Mouse (Mus musculus): ENCODE data around the gene Hnrnpul2. TPM values are rescaled to one million over a fixed set of nuclear protein-coding genes. Genes with fewer than 3 reads are reported as not detected.

Gene Hnrnpul2
- total RNA-seq (2017) = 67.9 and 104 TPM in 2 replicates

- peak; percentile 88 to 89 for ATAC-seq (replicated peaks in 1 of 2; ENCODE audit: insufficient read depth in 1 of 2, low FRiP score in 2 of 2, low TSS enrichment in 1 of 2, low read depth in 1 of 2, poor library complexity in 2 of 2, severe bottlenecking in 2 of 2)
Observed at GRCm38 (mm10) chr19:8819596-8820423, at the start of gene Hnrnpul2. TSS of gene Hnrnpul2 (plus strand) at chr19:8820010.

- ATAC-seq (replicated peaks in 1 of 2; ENCODE audit: insufficient read depth in 1 of 2, low FRiP score in 2 of 2, low TSS enrichment in 1 of 2, low read depth in 1 of 2, poor library complexity in 2 of 2, severe bottlenecking in 2 of 2) = peak; percentile 55 to 70
Observed at GRCm38 (mm10) chr19:8770567-8771270, 49.1 kb upstream of the Hnrnpul2 start, which contains the start of gene Tmem223. TSS of gene Tmem223 (plus strand) at chr19:8770996.

GRCm38 (mm10) chr19:8772996-8773395 is 46.8 kb upstream of the Hnrnpul2 start:
- no peak for ATAC-seq (replicated peaks in 1 of 2; ENCODE audit: insufficient read depth in 1 of 2, low FRiP score in 2 of 2, low TSS enrichment in 1 of 2, low read depth in 1 of 2, poor library complexity in 2 of 2, severe bottlenecking in 2 of 2)

GRCm38 (mm10) chr19:8773409-8773808 is 46.4 kb upstream of the Hnrnpul2 start:
- no peak for ATAC-seq (replicated peaks in 1 of 2; ENCODE audit: insufficient read depth in 1 of 2, low FRiP score in 2 of 2, low TSS enrichment in 1 of 2, low read depth in 1 of 2, poor library complexity in 2 of 2, severe bottlenecking in 2 of 2)

- ATAC-seq (replicated peaks in 1 of 2; ENCODE audit: insufficient read depth in 1 of 2, low FRiP score in 2 of 2, low TSS enrichment in 1 of 2, low read depth in 1 of 2, poor library complexity in 2 of 2, severe bottlenecking in 2 of 2) = peak; percentile 78 to 94
Observed at GRCm38 (mm10) chr19:8774086-8774835, 45.5 kb upstream of the Hnrnpul2 start, which contains the start of gene Tmem179b. TSS of gene Tmem179b (minus strand) at chr19:8774467.

GRCm38 (mm10) chr19:8774951-8775421 is 44.8 kb upstream of the Hnrnpul2 start:
- ATAC-seq (replicated peaks in 1 of 2; ENCODE audit: insufficient read depth in 1 of 2, low FRiP score in 2 of 2, low TSS enrichment in 1 of 2, low read depth in 1 of 2, poor library complexity in 2 of 2, severe bottlenecking in 2 of 2) = no peak

GRCm38 (mm10) chr19:8786008-8786781 is 33.6 kb upstream of the Hnrnpul2 start, which contains the start of gene Taf6l:
TSS of gene Taf6l (minus strand) at chr19:8786417.
- peak; percentile 98 to 99 for ATAC-seq (replicated peaks in 1 of 2; ENCODE audit: insufficient read depth in 1 of 2, low FRiP score in 2 of 2, low TSS enrichment in 1 of 2, low read depth in 1 of 2, poor library complexity in 2 of 2, severe bottlenecking in 2 of 2)

- no peak for ATAC-seq (replicated peaks in 1 of 2; ENCODE audit: insufficient read depth in 1 of 2, low FRiP score in 2 of 2, low TSS enrichment in 1 of 2, low read depth in 1 of 2, poor library complexity in 2 of 2, severe bottlenecking in 2 of 2)
Observed at GRCm38 (mm10) chr19:8788521-8788920, 31.3 kb upstream of the Hnrnpul2 start.

- no peak for ATAC-seq (replicated peaks in 1 of 2; ENCODE audit: insufficient read depth in 1 of 2, low FRiP score in 2 of 2, low TSS enrichment in 1 of 2, low read depth in 1 of 2, poor library complexity in 2 of 2, severe bottlenecking in 2 of 2)
Observed at GRCm38 (mm10) chr19:8789171-8789570, 30.6 kb upstream of the Hnrnpul2 start.

GRCm38 (mm10) chr19:8790171-8790570 is 29.6 kb upstream of the Hnrnpul2 start:
- no peak for ATAC-seq (replicated peaks in 1 of 2; ENCODE audit: insufficient read depth in 1 of 2, low FRiP score in 2 of 2, low TSS enrichment in 1 of 2, low read depth in 1 of 2, poor library complexity in 2 of 2, severe bottlenecking in 2 of 2)

- ATAC-seq (replicated peaks in 1 of 2; ENCODE audit: insufficient read depth in 1 of 2, low FRiP score in 2 of 2, low TSS enrichment in 1 of 2, low read depth in 1 of 2, poor library complexity in 2 of 2, severe bottlenecking in 2 of 2) = peak; percentile 67 to 77
Observed at GRCm38 (mm10) chr19:8798264-8798946, 21.4 kb upstream of the Hnrnpul2 start, which contains the start of gene Polr2g. TSS of gene Polr2g (minus strand) at chr19:8798577.

GRCm38 (mm10) chr19:8798947-8799315 is 20.9 kb upstream of the Hnrnpul2 start:
- ATAC-seq (replicated peaks in 1 of 2; ENCODE audit: insufficient read depth in 1 of 2, low FRiP score in 2 of 2, low TSS enrichment in 1 of 2, low read depth in 1 of 2, poor library complexity in 2 of 2, severe bottlenecking in 2 of 2) = no peak

GRCm38 (mm10) chr19:8802130-8802821 is 17.5 kb upstream of the Hnrnpul2 start, which contains the start of gene Zbtb3:
TSS of gene Zbtb3 (plus strand) at chr19:8802555.
- ATAC-seq (replicated peaks in 1 of 2; ENCODE audit: insufficient read depth in 1 of 2, low FRiP score in 2 of 2, low TSS enrichment in 1 of 2, low read depth in 1 of 2, poor library complexity in 2 of 2, severe bottlenecking in 2 of 2) = peak; percentile 91 to 95

GRCm38 (mm10) chr19:8803204-8803780 is 16.5 kb upstream of the Hnrnpul2 start:
- ATAC-seq (replicated peaks in 1 of 2; ENCODE audit: insufficient read depth in 1 of 2, low FRiP score in 2 of 2, low TSS enrichment in 1 of 2, low read depth in 1 of 2, poor library complexity in 2 of 2, severe bottlenecking in 2 of 2) = no peak

- ATAC-seq (replicated peaks in 1 of 2; ENCODE audit: insufficient read depth in 1 of 2, low FRiP score in 2 of 2, low TSS enrichment in 1 of 2, low read depth in 1 of 2, poor library complexity in 2 of 2, severe bottlenecking in 2 of 2) = 0 out of 4 replicates have a peak, but pooled peaks of 1 of the 2 experiments have one; percentile 15
Observed at GRCm38 (mm10) chr19:8803879-8804660, 15.7 kb upstream of the Hnrnpul2 start.

All from hematopoietic stem cell, adult 5-6 weeks (primary cell).